Mouse (Mus musculus) limb, embryonic 10.5 days (tissue): ENCODE results near the gene Atp5mpl. TPM values are rescaled to one million over a fixed set of nuclear protein-coding genes. Genes with fewer than 3 reads are reported as not detected.

ENCODE experiments used
- DNase-seq: peaks from one replicate; pipeline ENCODE4 v3.0.0-alpha.2; 2017; ENCODE audit warnings: low spot score
- H3K27ac ChIP-seq: fragments of 300-500 bp; sonication (generic); 2 replicates; pipeline ENCODE4 v1.5.1; 2016; ENCODE audit warnings: mild to moderate bottlenecking
- H3K27me3 ChIP-seq: fragments of 300-500 bp; sonication (generic); 2 replicates; pipeline ENCODE4 v1.6.1; 2016; ENCODE audit warnings: low read depth, mild to moderate bottlenecking; ENCODE audit not compliant: poor library complexity, severe bottlenecking
- H3K36me3 ChIP-seq: fragments of 300-500 bp; sonication (generic); 2 replicates; pipeline ENCODE4 v1.6.1; 2016; ENCODE audit warnings: mild to moderate bottlenecking, moderate library complexity
- H3K4me1 ChIP-seq: fragments of 300-500 bp; sonication (generic); 2 replicates; pipeline ENCODE4 v1.6.1; 2016
- H3K4me3 ChIP-seq: fragments of 300-500 bp; sonication (generic); 2 replicates; pipeline ENCODE4 v1.5.1; 2016; ENCODE audit warnings: mild to moderate bottlenecking, moderate library complexity
- H3K9me3 ChIP-seq: fragments of 300-500 bp; sonication (generic); replicated peaks from 2 replicates; pipeline ENCODE4 v1.6.1; 2016; ENCODE audit warnings: mild to moderate bottlenecking
- WGBS: fragments of 180-500 bp; shearing (Covaris S2); methylation state at CpG from one replicate; pipeline ENCODE4 v1.1.7; 2016; 5-methylcytosine and 5-hydroxymethylcytosine counted together
- polyA plus RNA-seq: library from polyadenylated mRNA; unstranded; fragments of >200 nt; fragmentation: Nextera tagmentation; extraction: Ambion mirVana; gene quantifications from 2 replicates; pipeline ENCODE4 v1.2.1, GENCODE M21; 2016

Atp5mpl gene
- polyA plus RNA-seq, 1 experiment from 2014 or later = 623 TPM

DNA sequence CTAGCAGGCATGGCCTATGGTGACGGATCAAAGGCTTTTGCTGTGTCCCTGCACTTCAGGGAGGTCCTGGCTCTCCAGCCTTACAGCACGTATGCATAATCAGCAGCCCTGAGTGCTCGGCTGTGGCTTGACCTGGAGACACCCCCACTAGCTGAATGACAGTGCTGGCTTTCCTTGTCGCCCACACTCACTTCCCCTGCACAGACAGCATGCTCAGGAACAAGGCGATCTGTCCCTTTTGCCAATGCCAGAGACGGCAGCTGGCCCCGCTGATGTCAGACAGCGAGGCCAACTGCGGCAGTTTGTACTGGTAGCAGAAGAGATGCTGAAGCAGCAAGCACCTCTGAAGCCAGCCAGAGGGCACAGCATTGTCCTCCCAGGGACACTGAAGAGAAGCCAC lies 46.7 kb downstream of the Atp5mpl start:
- no peaks in the 10 kb centered on the region for H3K9me3 ChIP-seq
- no peak for DNase-seq
- H3K36me3 ChIP-seq = no peaks in the 10 kb centered on the region
- no peaks in the 10 kb centered on the region for H3K27me3 ChIP-seq
- H3K4me3 ChIP-seq = no peak overlapping the region
- 55% methylated on average over 9 of the region's 9 CpGs for WGBS
- H3K4me1 ChIP-seq = peaks cover 16% of the 10 kb centered on the region; the same call in 1 of the 2 replicates
- H3K27ac ChIP-seq = peak overlapping the region; percentile 46; the same call in 1 of the 2 replicates

- Histone ChIP-seq H3K36me3 (no peaks in the 10 kb centered on the region), H3K27me3 (no peaks in the 10 kb centered on the region), H3K9me3 (no peaks in the 10 kb centered on the region), H3K4me3 (no peak overlapping the region), H3K4me1 (peaks cover 25% of the 10 kb centered on the region), H3K27ac (peak overlapping the region; percentile 34; the same call in 1 of the 2 replicates)
- no peak for DNase-seq
- WGBS = 72% methylated on average over 12 of the region's 12 CpGs
Observed at GRCm38 (mm10) chr12:111916514-111917217, 50.1 kb downstream of the Atp5mpl start.

- Histone ChIP-seq H3K4me1 (peaks cover 25% of the 10 kb centered on the region), H3K27me3 (no peaks in the 10 kb centered on the region), H3K27ac (0 out of 2 replicates have a peak overlapping the region, but pooled peaks have one; percentile 25), H3K36me3 (no peaks in the 10 kb centered on the region), H3K9me3 (no peaks in the 10 kb centered on the region), H3K4me3 (no peak overlapping the region)
- 91% methylated on average over 6 of the region's 6 CpGs for WGBS
- DNase-seq = no peak
Observed at GRCm38 (mm10) chr12:111915781-111916180, 51.0 kb downstream of the Atp5mpl start.

- no peak for DNase-seq
- Histone ChIP-seq H3K4me3 (no peak overlapping the region), H3K27me3 (peaks cover 16% of the 10 kb centered on the region), H3K4me1 (peaks cover 19% of the 10 kb centered on the region), H3K36me3 (no peaks in the 10 kb centered on the region), H3K27ac (peak overlapping the region; percentile 68), H3K9me3 (no peaks in the 10 kb centered on the region)
- WGBS = 17% methylated on average over 3 of the region's 3 CpGs
Observed at GRCm38 (mm10) chr12:111914031-111914430, 52.7 kb downstream of the Atp5mpl start.

- peaks cover 23% of the 10 kb centered on the region for H3K27me3 ChIP-seq
- no peaks in the 10 kb centered on the region for H3K36me3 ChIP-seq
- DNase-seq = no peak
- H3K9me3 ChIP-seq = no peaks in the 10 kb centered on the region
- 92% methylated on average over 7 of the region's 7 CpGs for WGBS
- H3K27ac ChIP-seq = no peak overlapping the region
- H3K4me3 ChIP-seq = no peak overlapping the region
- peaks cover 29% of the 10 kb centered on the region for H3K4me1 ChIP-seq
Observed at GRCm38 (mm10) chr12:111912802-111913201, 54.0 kb downstream of the Atp5mpl start.

DNA sequence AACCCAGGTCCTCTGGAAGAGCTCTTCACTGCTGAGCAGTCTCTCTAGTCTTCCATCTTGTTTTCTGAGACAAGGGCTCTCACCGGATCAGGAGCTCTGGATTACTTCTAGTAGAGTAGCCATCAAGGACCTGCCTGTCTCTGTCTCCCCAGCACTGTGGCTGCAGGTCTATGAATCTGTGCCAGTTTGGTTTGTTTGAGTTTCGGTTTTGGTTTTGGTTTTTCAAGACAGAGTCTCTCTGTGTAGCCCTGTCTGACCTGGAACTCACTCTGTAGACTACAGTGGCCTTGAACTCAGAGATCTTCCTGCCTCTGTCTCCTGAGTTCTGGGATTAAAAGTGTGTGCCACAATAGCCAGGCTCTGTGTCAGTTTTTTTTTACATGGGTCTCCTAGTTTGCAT lies 55.0 kb downstream of the Atp5mpl start:
- H3K36me3 ChIP-seq = no peaks in the 10 kb centered on the region
- no peaks in the 10 kb centered on the region for H3K9me3 ChIP-seq
- H3K4me3 ChIP-seq = no peak overlapping the region
- no peak for DNase-seq
- H3K4me1 ChIP-seq = peaks cover 36% of the 10 kb centered on the region
- WGBS = 92% methylated on average over 2 of the region's 2 CpGs
- no peak overlapping the region for H3K27ac ChIP-seq
- H3K27me3 ChIP-seq = peaks cover 33% of the 10 kb centered on the region

Other genes with a start within 250 kb of the Atp5mpl start
- 87.5 and 98.0 TPM in 2 replicates for gene Klc1, start 208.1 kb downstream of the Atp5mpl start, polyA plus RNA-seq
- 21.6 and 23.9 TPM in 2 replicates for gene Xrcc3, start 153.1 kb downstream of the Atp5mpl start, polyA plus RNA-seq
- gene Zfyve21, start 152.8 kb downstream of the Atp5mpl start, polyA plus RNA-seq = 69.8 and 75.8 TPM in 2 replicates
- gene Ppp1r13b, start 58.9 kb downstream of the Atp5mpl start, polyA plus RNA-seq = 4.8 and 6.0 TPM in 2 replicates
- gene Tdrd9, start 4.6 kb upstream of the Atp5mpl start, polyA plus RNA-seq = 0.65 and 0.69 TPM in 2 replicates
- gene Rd3l, start 14.3 kb upstream of the Atp5mpl start, polyA plus RNA-seq = not detected in 2 replicates
- 1.2 and 2.2 TPM in 2 replicates for gene Aspg, start 139.7 kb upstream of the Atp5mpl start, polyA plus RNA-seq
- gene Kif26a, start 179.2 kb upstream of the Atp5mpl start, polyA plus RNA-seq = 2.8 and 3.9 TPM in 2 replicates